Mouse (Mus musculus) heart, postnatal 0 days (tissue): Measurements from ENCODE around the gene Itga3.

Source experiments
- CTCF ChIP-seq: IDR thresholded peaks from 2 replicates; pipeline ENCODE4 v1.5.1; 2016; ENCODE audit warnings: antibody characterized with exemption, control low read depth, low read depth
- EP300 ChIP-seq: IDR thresholded peaks from 2 replicates; pipeline ENCODE4 v1.6.1; 2016; ENCODE audit warnings: antibody characterized with exemption, low read depth

DNA sequence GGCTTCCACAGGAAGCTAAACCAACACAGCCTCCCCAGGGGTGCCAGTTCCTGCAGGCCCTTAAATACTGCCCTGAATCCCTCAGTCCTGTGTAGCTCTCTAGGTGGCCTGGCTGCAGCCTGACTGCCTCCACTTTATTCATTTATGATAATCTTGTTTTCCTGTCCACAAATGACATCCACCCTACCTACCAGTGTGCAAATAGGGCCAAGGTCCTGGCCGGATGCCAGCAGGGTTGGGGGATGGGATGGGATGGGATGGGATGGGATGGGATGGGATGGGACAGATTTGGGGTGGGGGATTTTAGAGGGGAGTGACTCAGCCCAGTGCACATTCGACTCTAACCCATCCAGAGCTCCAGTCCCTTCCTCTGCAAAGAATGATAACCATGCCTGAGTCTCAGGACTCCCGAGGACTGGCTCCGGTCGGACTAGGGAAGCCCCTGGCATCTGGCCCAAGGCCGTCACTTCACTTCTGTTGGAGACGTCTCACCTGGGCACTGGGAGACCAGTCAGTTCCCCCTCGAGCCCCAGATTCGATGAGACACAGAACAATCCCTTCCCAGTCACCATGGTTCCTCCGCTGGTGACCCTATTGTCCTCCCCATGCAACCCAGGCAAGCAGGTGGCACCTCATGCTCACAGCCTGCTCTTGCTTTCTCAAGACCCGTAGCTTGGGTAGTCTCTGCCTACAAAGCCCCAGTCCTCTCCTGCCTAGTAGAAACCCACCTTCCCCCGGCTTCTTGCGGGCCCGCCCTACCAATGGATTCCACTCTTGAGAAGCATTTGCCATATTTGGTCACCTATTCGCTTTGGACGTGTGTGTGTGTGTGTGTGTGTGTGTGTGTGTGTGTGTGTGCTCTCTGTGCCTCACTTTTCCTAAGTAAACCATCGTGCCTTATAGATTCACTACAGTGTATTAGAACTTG, 11.0 kb upstream of the Itga3 start:
- TF ChIP-seq CTCF, result no peak
- no peak for TF ChIP-seq EP300
